Mouse (Mus musculus): ENCODE measurements around the gene Gfap. TPM values are rescaled to one million over a fixed set of nuclear protein-coding genes. Genes with fewer than 3 reads are reported as not detected.

Gene Gfap
- polyA plus RNA-seq, 1 experiment = 211 TPM

DNA sequence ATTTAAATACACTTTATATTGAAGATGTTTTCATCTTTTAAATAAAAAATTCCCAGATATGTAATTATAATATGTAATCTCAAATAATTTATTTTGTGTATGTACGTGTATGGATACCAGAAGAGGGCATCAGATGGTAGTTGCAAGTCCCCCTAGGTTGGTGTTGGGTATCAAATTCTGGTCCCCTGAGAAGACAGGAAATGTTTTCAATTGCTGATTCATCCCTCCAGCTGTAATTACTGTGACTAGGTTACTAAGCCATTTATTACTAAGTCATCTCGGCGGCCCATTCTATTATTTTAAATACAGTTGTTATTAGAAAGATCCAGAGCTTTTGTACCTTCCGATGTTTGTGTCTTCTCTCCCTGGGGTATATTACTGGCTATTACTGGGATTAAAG lies 17.4 kb upstream of the Gfap start:
- TF ChIP-seq POLR2A (IDR thresholded peaks at IDR 0.05; ENCODE audit: borderline replicate concordance, insufficient read depth, low read length) (no peak), CTCF (IDR thresholded peaks at IDR 0.05; ENCODE audit: borderline replicate concordance, insufficient read depth, low read depth, low read length) (no peak)
- WGBS = 89% methylated on average over 4 of the region's 4 CpGs
- Histone ChIP-seq H3K27ac (ENCODE audit: insufficient read depth, low read length) (no peak overlapping the region), H3K4me1 (ENCODE audit: control insufficient read depth, insufficient read depth, low read length) (no peaks in the 10 kb centered on the region), H3K4me3 (replicated peaks; ENCODE audit: insufficient read depth, low read depth, low read length) (no peak overlapping the region), H3K27me3 (ENCODE audit: control insufficient read depth, insufficient read depth, low read length) (no peaks in the 10 kb centered on the region)
- no peak for DNase-seq

DNA sequence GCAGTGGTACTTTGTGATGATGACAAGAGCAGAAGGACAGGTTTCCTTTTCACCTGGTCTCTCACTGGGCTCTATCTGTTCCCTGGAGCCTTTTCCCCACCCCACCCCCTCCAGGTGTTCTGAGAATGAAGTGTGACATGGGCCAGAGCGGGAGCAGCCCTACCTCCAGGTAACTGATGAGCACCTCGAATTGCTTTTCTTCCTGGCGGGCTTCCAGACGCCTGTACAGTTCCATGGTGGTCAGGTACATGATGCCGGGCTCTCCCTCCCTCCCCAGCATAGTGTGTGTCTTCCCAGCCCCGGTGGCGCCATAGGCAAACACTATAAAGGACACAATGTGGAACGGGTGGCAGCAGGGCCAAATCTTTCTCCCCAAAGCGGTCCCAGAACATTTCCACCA lies 14.7 kb upstream of the Gfap start:
- H3K27me3 ChIP-seq (ENCODE audit: control insufficient read depth, insufficient read depth, low read length) = no peaks in the 10 kb centered on the region
- H3K4me1 ChIP-seq (ENCODE audit: control insufficient read depth, insufficient read depth, low read length) = no peaks in the 10 kb centered on the region
- TF ChIP-seq CTCF (IDR thresholded peaks at IDR 0.05; ENCODE audit: borderline replicate concordance, insufficient read depth, low read depth, low read length) (no peak), POLR2A (IDR thresholded peaks at IDR 0.05; ENCODE audit: borderline replicate concordance, insufficient read depth, low read length) (no peak)
- no peak for DNase-seq
- H3K4me3 ChIP-seq (replicated peaks; ENCODE audit: insufficient read depth, low read depth, low read length) = no peak overlapping the region
- H3K27ac ChIP-seq (ENCODE audit: insufficient read depth, low read length) = no peak overlapping the region
- WGBS = 87% methylated on average over 9 of the region's 9 CpGs

DNA sequence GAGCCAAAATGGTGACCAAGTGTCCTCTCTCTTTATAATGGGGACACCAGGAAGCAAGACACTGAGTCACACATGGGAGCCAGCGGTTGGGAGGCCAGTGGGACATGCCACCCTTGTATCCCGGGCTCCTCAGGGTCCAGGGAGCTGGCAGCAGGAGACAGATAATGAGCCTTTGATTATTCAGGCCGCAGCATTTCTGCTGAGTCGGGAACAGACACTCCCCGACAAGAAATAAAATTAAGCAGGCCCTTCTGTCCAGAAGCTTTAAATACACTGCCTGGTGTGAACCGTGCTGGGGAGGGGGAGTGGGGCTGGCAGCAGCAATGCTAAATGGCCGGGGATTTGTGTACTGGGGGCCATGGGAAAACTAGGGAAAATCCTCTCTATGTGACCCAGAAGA lies 10.7 kb upstream of the Gfap start:
- Histone ChIP-seq H3K4me1 (ENCODE audit: control insufficient read depth, insufficient read depth, low read length) (no peaks in the 10 kb centered on the region), H3K27ac (ENCODE audit: insufficient read depth, low read length) (no peak overlapping the region), H3K4me3 (replicated peaks; ENCODE audit: insufficient read depth, low read depth, low read length) (no peak overlapping the region), H3K27me3 (ENCODE audit: control insufficient read depth, insufficient read depth, low read length) (no peaks in the 10 kb centered on the region)
- DNase-seq = no peak
- 64% methylated on average over 7 of the region's 7 CpGs for WGBS
- TF ChIP-seq CTCF (IDR thresholded peaks at IDR 0.05; ENCODE audit: borderline replicate concordance, insufficient read depth, low read depth, low read length) (no peak), POLR2A (IDR thresholded peaks at IDR 0.05; ENCODE audit: borderline replicate concordance, insufficient read depth, low read length) (no peak)

DNA sequence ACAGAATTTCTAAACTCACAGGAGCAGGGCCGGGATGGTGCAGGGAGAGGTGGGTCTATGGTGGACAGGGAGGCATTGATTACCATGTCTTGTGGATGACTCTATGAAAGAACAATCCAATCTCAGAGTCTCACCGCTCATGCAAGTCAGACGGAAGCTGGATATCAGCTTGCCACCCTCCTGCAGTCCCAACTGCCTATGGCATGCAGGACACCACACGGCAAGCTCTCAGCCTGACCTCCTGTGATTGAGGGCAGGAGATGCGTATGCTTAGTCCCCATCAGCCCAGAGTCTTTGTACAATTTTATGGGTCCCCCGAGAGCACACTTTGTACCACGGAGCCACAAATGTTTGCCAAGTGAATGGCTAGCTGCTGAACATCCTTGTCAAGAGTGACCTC lies 2.9 kb upstream of the Gfap start:
- no peak overlapping the region for H3K4me3 ChIP-seq (replicated peaks; ENCODE audit: insufficient read depth, low read depth, low read length)
- no peak for TF ChIP-seq POLR2A (IDR thresholded peaks at IDR 0.05; ENCODE audit: borderline replicate concordance, insufficient read depth, low read length)
- TF ChIP-seq CTCF (IDR thresholded peaks at IDR 0.05; ENCODE audit: borderline replicate concordance, insufficient read depth, low read depth, low read length) = no peak
- peak in 1 of 2 experiments; percentile 4 for DNase-seq
- H3K27ac ChIP-seq (ENCODE audit: insufficient read depth, low read length) = no peak overlapping the region
- WGBS = 79% methylated on average over 7 of the region's 7 CpGs
- no peaks in the 10 kb centered on the region for H3K27me3 ChIP-seq (ENCODE audit: control insufficient read depth, insufficient read depth, low read length)
- peaks cover 6% of the 10 kb centered on the region; the same call in 1 of the 2 replicates for H3K4me1 ChIP-seq (ENCODE audit: control insufficient read depth, insufficient read depth, low read length)

DNA sequence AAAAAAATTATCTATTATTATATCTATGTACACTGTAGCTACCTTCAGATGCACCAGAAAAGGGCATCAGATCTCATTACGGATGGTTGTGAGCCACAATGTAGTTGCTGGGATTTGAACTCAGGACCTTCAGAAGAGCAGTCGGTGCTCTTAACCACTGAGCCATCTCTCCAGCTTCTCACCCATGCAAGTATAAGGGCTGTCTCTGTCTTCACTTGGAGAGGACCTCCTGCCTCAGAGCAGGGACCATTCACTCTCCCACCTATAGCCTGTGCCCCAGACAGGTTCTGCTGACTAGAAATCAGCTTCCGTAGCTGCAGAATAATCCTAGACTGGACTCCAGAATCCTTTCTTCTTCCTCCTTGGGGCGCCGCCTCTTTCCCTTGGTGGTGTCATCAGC lies 1.4 kb upstream of the Gfap start:
- H3K4me1 ChIP-seq (ENCODE audit: control insufficient read depth, insufficient read depth, low read length) = peaks cover 12% of the 10 kb centered on the region; the same call in 1 of the 2 replicates
- no peak for DNase-seq
- no peak overlapping the region for H3K27ac ChIP-seq (ENCODE audit: insufficient read depth, low read length)
- H3K27me3 ChIP-seq (ENCODE audit: control insufficient read depth, insufficient read depth, low read length) = no peaks in the 10 kb centered on the region
- 95% methylated on average over 5 of the region's 5 CpGs for WGBS
- TF ChIP-seq POLR2A (IDR thresholded peaks at IDR 0.05; ENCODE audit: borderline replicate concordance, insufficient read depth, low read length) = no peak
- no peak for TF ChIP-seq CTCF (IDR thresholded peaks at IDR 0.05; ENCODE audit: borderline replicate concordance, insufficient read depth, low read depth, low read length)
- no peak overlapping the region for H3K4me3 ChIP-seq (replicated peaks; ENCODE audit: insufficient read depth, low read depth, low read length)

DNA sequence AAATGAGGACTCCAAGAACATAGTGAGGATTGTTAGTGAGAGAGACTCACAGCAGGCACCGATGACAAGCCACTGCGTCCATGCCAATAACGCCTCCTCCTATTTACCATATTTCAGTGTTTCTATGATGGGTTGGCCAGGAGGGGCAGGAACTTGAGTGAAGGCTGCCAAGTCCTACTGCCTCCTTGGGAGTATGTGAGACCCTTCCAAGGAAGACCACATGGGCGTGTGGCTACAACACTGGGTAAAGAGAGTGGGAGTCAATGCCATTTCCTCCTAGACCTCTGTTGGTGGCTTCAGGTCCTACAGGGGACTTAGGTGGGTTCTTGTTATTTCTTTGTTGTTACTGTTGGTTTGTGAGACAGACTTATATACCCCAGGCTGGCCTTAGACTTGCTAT lies 487 bp upstream of the Gfap start:
- DNase-seq = no peak
- 17% methylated on average over 4 of the region's 4 CpGs for WGBS
- Histone ChIP-seq H3K4me1 (ENCODE audit: control insufficient read depth, insufficient read depth, low read length) (peaks cover 12% of the 10 kb centered on the region; the same call in 1 of the 2 replicates), H3K27me3 (ENCODE audit: control insufficient read depth, insufficient read depth, low read length) (no peaks in the 10 kb centered on the region), H3K27ac (ENCODE audit: insufficient read depth, low read length) (no peak overlapping the region), H3K4me3 (replicated peaks; ENCODE audit: insufficient read depth, low read depth, low read length) (no peak overlapping the region)
- TF ChIP-seq POLR2A (IDR thresholded peaks at IDR 0.05; ENCODE audit: borderline replicate concordance, insufficient read depth, low read length) (no peak), CTCF (IDR thresholded peaks at IDR 0.05; ENCODE audit: borderline replicate concordance, insufficient read depth, low read depth, low read length) (no peak)

DNA sequence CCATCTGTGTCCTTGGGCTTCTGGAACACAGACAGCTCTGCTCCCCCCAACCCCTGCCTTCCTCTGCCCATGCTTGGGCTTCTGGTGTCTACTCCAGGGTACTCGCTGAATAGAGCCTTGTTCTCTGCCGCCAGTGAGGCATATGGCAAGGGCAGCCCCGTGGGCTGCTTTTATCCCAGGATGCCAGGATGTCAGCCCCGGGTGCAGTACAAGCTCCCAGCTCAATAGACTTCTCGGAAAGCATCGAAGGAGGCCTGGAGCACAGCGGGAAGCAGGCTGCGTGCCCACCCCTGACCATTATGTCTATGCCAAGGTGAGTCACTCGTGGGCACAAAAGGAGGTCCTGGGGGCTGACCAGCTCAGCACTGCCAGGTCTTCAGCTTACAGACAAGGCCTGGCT lies 2.3 kb downstream of the Gfap start:
- TF ChIP-seq CTCF (IDR thresholded peaks at IDR 0.05; ENCODE audit: borderline replicate concordance, insufficient read depth, low read depth, low read length) (no peak), POLR2A (IDR thresholded peaks at IDR 0.05; ENCODE audit: borderline replicate concordance, insufficient read depth, low read length) (no peak)
- 8% methylated on average over 9 of the region's 9 CpGs for WGBS
- H3K27ac ChIP-seq (ENCODE audit: insufficient read depth, low read length) = peak overlapping the region; percentile 24; the same call in 1 of the 2 replicates
- H3K4me1 ChIP-seq (ENCODE audit: control insufficient read depth, insufficient read depth, low read length) = peaks cover 12% of the 10 kb centered on the region; the same call in 1 of the 2 replicates
- no peak overlapping the region for H3K4me3 ChIP-seq (replicated peaks; ENCODE audit: insufficient read depth, low read depth, low read length)
- DNase-seq = peak; percentile 82 to 87
- no peaks in the 10 kb centered on the region for H3K27me3 ChIP-seq (ENCODE audit: control insufficient read depth, insufficient read depth, low read length)

DNA sequence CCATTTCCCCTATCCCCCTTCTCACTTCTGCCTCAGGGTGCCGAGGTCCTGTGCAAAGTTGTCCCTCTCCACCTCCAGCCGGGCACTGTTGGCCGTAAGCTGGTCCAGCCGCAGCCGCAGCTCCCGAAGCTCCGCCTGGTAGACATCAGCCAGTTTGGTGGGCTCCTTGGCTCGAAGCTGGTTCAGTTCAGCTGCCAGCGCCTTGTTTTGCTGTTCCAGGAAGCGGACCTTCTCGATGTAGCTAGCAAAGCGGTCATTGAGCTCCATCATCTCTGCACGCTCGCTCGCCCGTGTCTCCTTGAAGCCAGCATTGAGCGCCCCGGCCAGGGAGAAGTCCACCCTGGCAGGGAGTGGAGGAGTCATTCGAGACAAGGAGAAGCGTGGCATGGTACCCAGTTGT lies 4.1 kb downstream of the Gfap start:
- no peak for DNase-seq
- Histone ChIP-seq H3K27me3 (ENCODE audit: control insufficient read depth, insufficient read depth, low read length) (no peaks in the 10 kb centered on the region), H3K27ac (ENCODE audit: insufficient read depth, low read length) (no peak overlapping the region), H3K4me1 (ENCODE audit: control insufficient read depth, insufficient read depth, low read length) (peaks cover 12% of the 10 kb centered on the region; the same call in 1 of the 2 replicates), H3K4me3 (replicated peaks; ENCODE audit: insufficient read depth, low read depth, low read length) (no peak overlapping the region)
- 57% methylated on average over 20 of the region's 20 CpGs for WGBS
- TF ChIP-seq CTCF (IDR thresholded peaks at IDR 0.05; ENCODE audit: borderline replicate concordance, insufficient read depth, low read depth, low read length) = no peak
- no peak for TF ChIP-seq POLR2A (IDR thresholded peaks at IDR 0.05; ENCODE audit: borderline replicate concordance, insufficient read depth, low read length)

All from cerebellum, adult 2 months (tissue).